In the genomic region with DNA sequence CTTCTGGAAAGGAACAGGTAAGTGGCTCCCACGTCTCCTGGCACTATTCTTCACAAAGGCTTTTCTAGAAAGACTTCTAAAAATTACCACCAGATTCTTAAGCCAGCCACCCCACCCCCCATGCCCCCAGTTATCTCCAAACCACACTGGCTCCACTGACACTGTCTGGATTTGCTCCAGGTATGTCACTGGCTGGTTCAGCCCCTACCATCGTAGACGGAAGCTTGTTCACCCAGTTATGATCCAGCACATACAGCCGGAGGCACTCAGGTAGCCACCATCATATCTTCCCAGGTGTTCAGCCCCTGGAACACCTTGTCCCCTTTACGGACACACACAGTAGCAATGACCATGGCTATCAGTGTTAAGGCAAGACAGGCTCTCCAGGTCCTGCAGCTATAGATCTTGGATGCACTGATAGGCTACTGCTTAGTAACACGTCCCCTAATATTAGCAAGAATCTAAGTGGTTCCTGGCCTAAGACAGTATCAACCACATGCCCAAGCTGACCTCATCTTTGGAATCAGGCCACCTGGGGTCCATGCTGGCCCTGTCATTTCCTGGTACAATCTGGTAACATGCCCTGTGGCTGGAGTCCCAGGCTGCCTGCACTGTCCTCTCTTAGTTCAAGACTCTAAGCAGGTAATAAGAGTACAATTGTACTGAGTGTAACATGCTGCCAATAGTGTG, we compare ENCODE assay signal across 19 mouse cellular contexts. TPM values are rescaled to one million over a fixed set of nuclear protein-coding genes. Genes with fewer than 3 reads are reported as not detected.
DNase-seq lines count a peak whose midpoint lies in the region; ATAC-seq and TF ChIP-seq lines count a peak whose summit lies in the region.
"Had no signal": no experiment of that assay in that cellular context is flagged by ENCODE, and none has a peak within 500 bp of the region (broad histone marks: within the 10 kb centered on the region; RNA-seq: fewer than 3 reads in every experiment).

No protein-coding gene starts in this region.

- TF ChIP-seq EP300 in heart, adult 2 months (IDR thresholded peaks at IDR 0.05; ENCODE audit: insufficient read depth, low read depth, low read length) = no peak

- no peaks in the 10 kb centered on the region for H3K79me2 ChIP-seq in heart, adult 2 months (replicated peaks; ENCODE audit: control insufficient read depth, insufficient read depth, low read length)

- H3K27ac ChIP-seq in heart, embryonic 16.5 days (ENCODE audit: low read length) = no peak overlapping the region
- H3K27ac ChIP-seq in heart, adult 2 months = no peak overlapping the region
- H3K27ac ChIP-seq: embryonic facial prominence, embryonic 12.5 days; forebrain, embryonic 15.5 days; hindbrain, postnatal 0 days; kidney, postnatal 0 days; layer of hippocampus, adult 2 months; left cerebral cortex, adult 2 months; limb, embryonic 12.5 days; liver, embryonic 14.5 days had no signal

- TF ChIP-seq POLR2A in heart, adult 2 months (IDR thresholded peaks at IDR 0.05; ENCODE audit: insufficient read depth, low read depth, low read length) = no peak

- no peak overlapping the region for H3K4me3 ChIP-seq in heart, embryonic 16.5 days (ENCODE audit: low read length)
- no peak overlapping the region for H3K4me3 ChIP-seq in heart, adult 2 months
- H3K4me3 ChIP-seq: embryonic facial prominence, embryonic 12.5 days; forebrain, embryonic 15.5 days; layer of hippocampus, adult 2 months; left cerebral cortex, adult 2 months; limb, embryonic 12.5 days had no signal

- no peak for TF ChIP-seq CTCF in heart, adult 2 months (IDR thresholded peaks at IDR 0.05)

- 0 out of 2 replicates have a peak, but pooled peaks cover 4% of the 10 kb centered on the region for H3K4me1 ChIP-seq in heart, embryonic 16.5 days (ENCODE audit: control insufficient read depth, insufficient read depth, low read length)
- H3K4me1 ChIP-seq in heart, adult 2 months (ENCODE audit: control insufficient read depth, insufficient read depth, low read length) = peaks cover 1% of the 10 kb centered on the region; the same call in 1 of the 2 replicates
- H3K4me1 ChIP-seq: embryonic facial prominence, embryonic 12.5 days; forebrain, embryonic 15.5 days; limb, embryonic 12.5 days had no signal

- WGBS in heart, embryonic 16.5 days = 53% methylated on average over 6 of the region's 6 CpGs
- WGBS in heart, adult 2 months = 67% methylated on average over 6 of the region's 6 CpGs

- peaks cover 46% of the 10 kb centered on the region for H3K36me3 ChIP-seq in heart, embryonic 16.5 days (ENCODE audit: control insufficient read depth, insufficient read depth)
- H3K36me3 ChIP-seq in heart, adult 2 months (ENCODE audit: control insufficient read depth, insufficient read depth, low read length) = no peaks in the 10 kb centered on the region

- H3K9me3 ChIP-seq in heart, embryonic 16.5 days (replicated peaks; ENCODE audit: control insufficient read depth, low read length) = no peaks in the 10 kb centered on the region
- H3K9me3 ChIP-seq: embryonic facial prominence, embryonic 12.5 days; forebrain, embryonic 15.5 days; limb, embryonic 12.5 days had no signal

- DNase-seq in heart, adult 2 months = no peak
- DNase-seq in MN1 (ENCODE audit: low spot score) = peak; percentile 60
- DNase-seq in cerebellum, adult 9-10 months = peak; percentile 75
- no peak for DNase-seq in lung, postnatal 25 days (ENCODE audit: low spot score)
- DNase-seq: gastrocnemius, postnatal 36 days; kidney, adult 11 months; thymus, postnatal 36 days had no signal

- peak; percentile 42; the same call in 1 of the 2 replicates for ATAC-seq in heart, embryonic 16.5 days (replicated peaks; ENCODE audit: extremely low read depth, insufficient read depth, low FRiP score)
- ATAC-seq in megakaryocyte-erythroid progenitor cell, adult 5-6 weeks (replicated peaks; ENCODE audit: low FRiP score, low TSS enrichment, poor library complexity, severe bottlenecking) = peak; percentile 74
- ATAC-seq in activated CD4-positive, CD25-positive, alpha-beta regulatory T cell, adult 4 months = no peak
- ATAC-seq: forebrain, embryonic 15.5 days; hindbrain, postnatal 0 days; lung, postnatal 0 days had no signal

- H3K9ac ChIP-seq in heart, embryonic 16.5 days (ENCODE audit: low read length) = no peak overlapping the region
- no peak overlapping the region for H3K9ac ChIP-seq in heart, adult 2 months (ENCODE audit: low read depth, low read length)
- H3K9ac ChIP-seq: embryonic facial prominence, embryonic 12.5 days; forebrain, embryonic 15.5 days; limb, embryonic 12.5 days; liver, embryonic 14.5 days had no signal

- H3K27me3 ChIP-seq in heart, embryonic 16.5 days (ENCODE audit: control insufficient read depth, insufficient read depth, low read length) = no peaks in the 10 kb centered on the region
- H3K27me3 ChIP-seq in heart, adult 2 months (ENCODE audit: control insufficient read depth, insufficient read depth, low read length) = no peaks in the 10 kb centered on the region
- H3K27me3 ChIP-seq: embryonic facial prominence, embryonic 12.5 days; forebrain, embryonic 15.5 days; limb, embryonic 12.5 days had no signal

- H3K4me2 ChIP-seq in heart, embryonic 16.5 days (ENCODE audit: low read depth, low read length) = no peak overlapping the region
- H3K4me2 ChIP-seq: embryonic facial prominence, embryonic 12.5 days; forebrain, embryonic 15.5 days; limb, embryonic 12.5 days had no signal

- intact Hi-C loops in heart, adult 2 months (cut with DNase I) = no loop called here

RNA-seq across cellular contexts. Expression of a gene that starts 7.7 kb away (rescaled TPM):
- polyA plus RNA-seq in heart, embryonic 16.5 days (2015; fragmentation: Nextera tagmentation; extraction: Ambion mirVana) = 24.5 and 27.1 TPM in 2 replicates
- total RNA-seq in heart, adult 2 months (2021) = 1 to 10 TPM; 7.6 TPM
- 10.4 and 15.2 TPM in 2 replicates for polyA plus RNA-seq in heart, adult 2 months (2012; rRNA removed)
- 30.0 and 42.6 TPM in 2 replicates for total RNA-seq in megakaryocyte-erythroid progenitor cell, adult 5-6 weeks (2014; fragmentation: Nextera tagmentation)
- 18.2 and 27.2 TPM in 2 replicates for total RNA-seq in megakaryocyte-erythroid progenitor cell, adult 5-6 weeks (2017)
- polyA plus RNA-seq in activated CD4-positive, CD25-positive, alpha-beta regulatory T cell, adult 4 months (2017; shearing (Covaris generic)) = 10 to 100 TPM; 66.8 to 78.7 TPM

RNA-seq across cellular contexts. Expression of a gene that starts 15.6 kb away (rescaled TPM):
- polyA plus RNA-seq in heart, embryonic 16.5 days (2015; fragmentation: Nextera tagmentation; extraction: Ambion mirVana) = 64.9 and 68.4 TPM in 2 replicates
- total RNA-seq in heart, adult 2 months (2021) = 100 to 1,000 TPM in 1 of 2 experiments, 10 to 100 TPM in 1; 76.7 to 102 TPM
- polyA plus RNA-seq in heart, adult 2 months (2012; rRNA removed) = 91.4 and 145 TPM in 2 replicates
- total RNA-seq in megakaryocyte-erythroid progenitor cell, adult 5-6 weeks (2014; fragmentation: Nextera tagmentation) = 46.0 and 51.1 TPM in 2 replicates
- total RNA-seq in megakaryocyte-erythroid progenitor cell, adult 5-6 weeks (2017) = 43.7 and 63.3 TPM in 2 replicates
- polyA plus RNA-seq in activated CD4-positive, CD25-positive, alpha-beta regulatory T cell, adult 4 months (2017; shearing (Covaris generic)) = 10 to 100 TPM; 20.6 to 33.3 TPM

RNA-seq across cellular contexts. Expression of a gene that starts 17.0 kb away (rescaled TPM):
- polyA plus RNA-seq in heart, embryonic 16.5 days (2015; fragmentation: Nextera tagmentation; extraction: Ambion mirVana) = 28.2 and 32.7 TPM in 2 replicates
- total RNA-seq in heart, adult 2 months (2021) = 10 to 100 TPM; 15.8 to 19.8 TPM
- polyA plus RNA-seq in heart, adult 2 months (2012; rRNA removed) = 12.5 and 15.8 TPM in 2 replicates
- total RNA-seq in megakaryocyte-erythroid progenitor cell, adult 5-6 weeks (2014; fragmentation: Nextera tagmentation) = 7.8 and 16.0 TPM in 2 replicates
- 8.2 and 13.5 TPM in 2 replicates for total RNA-seq in megakaryocyte-erythroid progenitor cell, adult 5-6 weeks (2017)
- 1 to 10 TPM; 4.4 to 4.7 TPM for polyA plus RNA-seq in activated CD4-positive, CD25-positive, alpha-beta regulatory T cell, adult 4 months (2017; shearing (Covaris generic))

RNA-seq across cellular contexts. Expression of a gene that starts 17.2 kb away (rescaled TPM):
- 9.1 and 9.3 TPM in 2 replicates for polyA plus RNA-seq in heart, embryonic 16.5 days (2015; fragmentation: Nextera tagmentation; extraction: Ambion mirVana)
- 1 to 10 TPM; 6.7 to 7.6 TPM for total RNA-seq in heart, adult 2 months (2021)
- 10.1 and 15.6 TPM in 2 replicates for polyA plus RNA-seq in heart, adult 2 months (2012; rRNA removed)
- total RNA-seq in megakaryocyte-erythroid progenitor cell, adult 5-6 weeks (2014; fragmentation: Nextera tagmentation) = 7.2 and 7.7 TPM in 2 replicates
- 4.5 and 6.0 TPM in 2 replicates for total RNA-seq in megakaryocyte-erythroid progenitor cell, adult 5-6 weeks (2017)
- polyA plus RNA-seq in activated CD4-positive, CD25-positive, alpha-beta regulatory T cell, adult 4 months (2017; shearing (Covaris generic)) = 1 to 10 TPM; 1.5 to 2.1 TPM

RNA-seq across cellular contexts. Expression of a gene that starts 38.3 kb away (rescaled TPM):
- polyA plus RNA-seq in heart, embryonic 16.5 days (2015; fragmentation: Nextera tagmentation; extraction: Ambion mirVana) = 4.6 and 6.4 TPM in 2 replicates
- total RNA-seq in heart, adult 2 months (2021) = 10 to 100 TPM; 20.3 to 22.0 TPM
- polyA plus RNA-seq in heart, adult 2 months (2012; rRNA removed) = 13.6 and 19.4 TPM in 2 replicates
- total RNA-seq in megakaryocyte-erythroid progenitor cell, adult 5-6 weeks (2014; fragmentation: Nextera tagmentation) = 40.4 and 62.7 TPM in 2 replicates
- total RNA-seq in megakaryocyte-erythroid progenitor cell, adult 5-6 weeks (2017) = 21.3 and 27.3 TPM in 2 replicates
- 1 to 10 TPM; 5.3 to 6.3 TPM for polyA plus RNA-seq in activated CD4-positive, CD25-positive, alpha-beta regulatory T cell, adult 4 months (2017; shearing (Covaris generic))

Comparison
In these comparisons a context has a peak if more than half of its experiments do, and no peak if none do; other contexts are left out.
1. DNase-seq: peak in MN1 (single experiment) and cerebellum, adult 9-10 months (single experiment); none in heart, adult 2 months (0 of 2) and lung, postnatal 25 days (single experiment).